Mouse (Mus musculus) CH12.LX (cell line): ENCODE measurements at regions not wholly inside any gene's neighbourhood (a gene's known extent, or its start where the extent isn't known, plus 50 kb on each side); places are given as distances from the start of the nearest gene placed in this dataset.

Experiments used
- DNase-seq: peaks from one replicate; pipeline ENCODE4 v3.0.0-alpha.2; 2013; ENCODE audit errors: extremely low read depth
- H3K27ac ChIP-seq: 2 replicates; pipeline ENCODE4 v1.5.1; 2012; ENCODE audit warnings: low read depth, mild to moderate bottlenecking, control low read depth, moderate library complexity; ENCODE audit not compliant: insufficient read depth
- H3K27me3 ChIP-seq: replicated peaks from 2 replicates; pipeline ENCODE3; 2012; ENCODE audit warnings: inconsistent platforms
- H3K36me3 ChIP-seq, 2 experiments: replicated peaks in 1 of 2; 2 replicates each; pipeline versions ENCODE3 to v1.6.1; 2012; ENCODE audit warnings: inconsistent platforms in 1 of 2, low read length in 1 of 2, mild to moderate bottlenecking in 1 of 2, mixed read lengths in 1 of 2, moderate library complexity in 1 of 2; ENCODE audit not compliant: control insufficient read depth in 1 of 2, insufficient read depth in 1 of 2
- H3K4me1 ChIP-seq, 2 experiments: 2 replicates each; pipeline ENCODE4 v1.6.1; 2012; ENCODE audit warnings: inconsistent platforms in 1 of 2, moderate library complexity in 1 of 2; ENCODE audit not compliant: insufficient read depth in 2 of 2, control insufficient read depth in 1 of 2
- H3K4me2 ChIP-seq: 2 replicates; pipeline ENCODE4 v1.6.1; 2012; ENCODE audit warnings: low read depth, mild to moderate bottlenecking, control low read depth; ENCODE audit not compliant: poor library complexity, insufficient read depth, severe bottlenecking
- H3K4me3 ChIP-seq, 3 experiments: fragments of 150-350 bp in 1 of 3; sonication (generic) in 1 of 3; replicated peaks in 1 of 3; 2 replicates each; pipeline versions ENCODE3 to v1.5.1; 2011 to 2012; ENCODE audit warnings: low read depth in 2 of 3, low read length in 2 of 3, mild to moderate bottlenecking in 2 of 3, moderate library complexity in 2 of 3, control low read depth in 1 of 3, improper control_type of control experiment in 1 of 3, inconsistent platforms in 1 of 3, mixed read lengths in 1 of 3; ENCODE audit not compliant: poor library complexity in 1 of 3
- H3K79me2 ChIP-seq: replicated peaks from 2 replicates; pipeline ENCODE4 v1.6.1; 2012; ENCODE audit warnings: mild to moderate bottlenecking, moderate library complexity; ENCODE audit not compliant: control insufficient read depth, poor library complexity, insufficient read depth, severe bottlenecking; ENCODE audit errors: extremely low read depth
- H3K9ac ChIP-seq: 2 replicates; pipeline ENCODE4 v1.6.1; 2012; ENCODE audit warnings: low read depth, mild to moderate bottlenecking, control low read depth, moderate library complexity; ENCODE audit not compliant: insufficient read depth
- H3K9me3 ChIP-seq: replicated peaks from 2 replicates; pipeline ENCODE3; 2012; ENCODE audit warnings: low read length, inconsistent platforms, mixed read lengths
- CHD1 ChIP-seq: IDR thresholded peaks from 2 replicates; pipeline ENCODE4 v1.6.1; 2012; ENCODE audit warnings: low read depth, low read length, improper control_type of control experiment, inconsistent platforms
- CTCF ChIP-seq, 2 experiments: IDR thresholded peaks in 1 of 2; conservative IDR thresholded peaks in 1 of 2; 2 replicates each; pipeline ENCODE4 v1.5.1; 2011 to 2012; ENCODE audit warnings: low read depth in 2 of 2, low read length in 2 of 2, improper control_type of control experiment in 1 of 2, inconsistent platforms in 1 of 2, mild to moderate bottlenecking in 1 of 2, moderate library complexity in 1 of 2
- E2F4 ChIP-seq: IDR thresholded peaks from 2 replicates; pipeline ENCODE4 v1.6.1; 2011; ENCODE audit warnings: low read depth, low read length, improper control_type of control experiment; ENCODE audit not compliant: insufficient replicate concordance
- EP300 ChIP-seq: IDR thresholded peaks from 2 replicates; pipeline ENCODE4 v1.6.1; 2011; ENCODE audit warnings: low read length, improper control_type of control experiment
- ETS1 ChIP-seq: conservative IDR thresholded peaks from 2 replicates; pipeline ENCODE4 v1.6.1; 2012; ENCODE audit warnings: low read depth, mild to moderate bottlenecking, inconsistent platforms, low read length, improper control_type of control experiment, moderate library complexity
- JUN ChIP-seq: IDR thresholded peaks from 2 replicates; pipeline ENCODE4 v1.6.1; 2011; ENCODE audit warnings: low read depth, mild to moderate bottlenecking, low read length, improper control_type of control experiment, moderate library complexity; ENCODE audit not compliant: insufficient read depth
- JUND ChIP-seq: conservative IDR thresholded peaks from 2 replicates; pipeline ENCODE4 v1.6.1; 2011; ENCODE audit warnings: low read depth, low read length, improper control_type of control experiment
- KAT2A ChIP-seq: IDR thresholded peaks from 2 replicates; pipeline ENCODE4 v1.6.1; 2012; ENCODE audit warnings: low read length, improper control_type of control experiment, inconsistent platforms; ENCODE audit not compliant: insufficient replicate concordance
- MAFK ChIP-seq: IDR thresholded peaks from 2 replicates; pipeline ENCODE4 v1.6.1; 2011; ENCODE audit warnings: low read length, improper control_type of control experiment; ENCODE audit not compliant: insufficient replicate concordance
- MAX ChIP-seq: IDR thresholded peaks from 2 replicates; pipeline ENCODE4 v1.6.1; 2011; ENCODE audit warnings: low read length, improper control_type of control experiment
- MEF2A ChIP-seq: IDR thresholded peaks from 2 replicates; pipeline ENCODE4 v1.6.1; 2014; ENCODE audit warnings: low read depth, mild to moderate bottlenecking, inconsistent platforms, low read length, improper control_type of control experiment, borderline replicate concordance
- MYC ChIP-seq: IDR thresholded peaks from 2 replicates; pipeline ENCODE4 v1.6.1; 2011; ENCODE audit warnings: low read depth, mild to moderate bottlenecking, improper control_type of control experiment, low read length
- NELFE ChIP-seq: IDR thresholded peaks from 2 replicates; pipeline ENCODE4 v1.6.1; 2011; ENCODE audit warnings: low read depth, low read length, improper control_type of control experiment
- POLR2A ChIP-seq: IDR thresholded peaks from 2 replicates; pipeline ENCODE4 v1.6.1; 2011; ENCODE audit warnings: low read depth, mild to moderate bottlenecking, improper control_type of control experiment, low read length
- POLR2AphosphoS2 ChIP-seq: IDR thresholded peaks from 2 replicates; pipeline ENCODE4 v1.6.1; 2011; ENCODE audit warnings: low read depth, low read length, improper control_type of control experiment
- RCOR1 ChIP-seq: conservative IDR thresholded peaks from 2 replicates; pipeline ENCODE4 v1.6.1; 2012; ENCODE audit warnings: low read depth, mild to moderate bottlenecking, inconsistent platforms, low read length, improper control_type of control experiment
- SIN3A ChIP-seq: IDR thresholded peaks from 2 replicates; pipeline ENCODE4 v1.6.1; 2012; ENCODE audit warnings: low read length, improper control_type of control experiment, inconsistent platforms
- USF1 ChIP-seq: IDR thresholded peaks from 2 replicates; pipeline ENCODE4 v1.6.1; 2014; ENCODE audit warnings: low read depth, mild to moderate bottlenecking, inconsistent platforms, low read length, improper control_type of control experiment
- ZC3H11A ChIP-seq: IDR thresholded peaks from 2 replicates; pipeline ENCODE4 v1.6.1; 2012; ENCODE audit warnings: low read depth, mild to moderate bottlenecking, inconsistent platforms, low read length, improper control_type of control experiment
- ZMIZ1 ChIP-seq: IDR thresholded peaks from 2 replicates; pipeline ENCODE4 v1.6.1; 2012; ENCODE audit warnings: low read depth, mild to moderate bottlenecking, inconsistent platforms, low read length, improper control_type of control experiment
- ZNF384 ChIP-seq: IDR thresholded peaks from 2 replicates; pipeline ENCODE4 v1.6.1; 2012; ENCODE audit warnings: low read depth, low read length, improper control_type of control experiment, inconsistent platforms
- dilution Hi-C: fragments of 300-500 bp; cut with MboI; formaldehyde crosslinking; loops from 2 replicates; pipeline ENCODE4 v1.14.3; 2020; ENCODE audit warnings: low sequenced_read_pairs; ENCODE audit not compliant: extremely low pct_unique_long_range_greater_than_20kb, extremely low pct_ligation_motif_present
- in situ Hi-C: fragments of 300-500 bp; cut with MboI; formaldehyde crosslinking; loops from 3 replicates; pipeline ENCODE4 v1.14.3; 2019; ENCODE audit warnings: low sequenced_read_pairs, low pct_ligation_motif_present, low pct_unique_long_range_greater_than_20kb, mixed read lengths

DNA sequence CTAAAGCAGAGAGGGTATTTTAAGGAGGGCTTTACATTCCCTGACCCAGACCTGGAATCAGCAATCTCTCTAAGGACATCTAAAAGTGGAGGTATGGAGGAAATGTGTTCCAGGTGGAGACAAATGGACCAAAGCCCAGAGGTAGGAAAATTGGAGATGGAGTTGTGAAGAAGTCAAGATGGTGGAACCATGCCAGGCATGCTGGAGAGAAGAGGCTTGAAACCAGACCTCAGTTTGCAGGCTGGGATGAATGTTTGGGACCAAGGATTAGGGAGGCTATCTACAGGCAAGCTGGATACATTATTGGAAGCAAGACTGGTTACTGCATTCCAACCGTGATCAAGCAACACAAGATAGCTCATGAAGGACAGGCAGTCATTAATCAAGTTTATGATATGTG lies 88.3 kb upstream of the Nckap5 start:
- in situ Hi-C loops = no loop called here
- H3K79me2 ChIP-seq = no peaks in the 10 kb centered on the region
- H3K9ac ChIP-seq = no peak overlapping the region
- no peak overlapping the region for H3K27ac ChIP-seq
- TF ChIP-seq MEF2A (no peak), USF1 (no peak), ZNF384 (no peak), EP300 (no peak), SIN3A (no peak), JUND (no peak), E2F4 (no peak), RCOR1 (no peak), NELFE (no peak), ETS1 (no peak), POLR2AphosphoS2 (no peak)
- H3K9me3 ChIP-seq = no peaks in the 10 kb centered on the region
- dilution Hi-C loops = no loop called here
- no peaks in the 10 kb centered on the region for H3K36me3 ChIP-seq
- no peak overlapping the region for H3K4me3 ChIP-seq
- no peak overlapping the region for H3K4me2 ChIP-seq
- peaks cover 65% of the 10 kb centered on the region for H3K27me3 ChIP-seq
- no peaks in the 10 kb centered on the region for H3K4me1 ChIP-seq
- no peak for DNase-seq

- no peaks in the 10 kb centered on the region for H3K4me1 ChIP-seq
- H3K27ac ChIP-seq = no peak overlapping the region
- H3K4me3 ChIP-seq = no peak overlapping the region
- H3K9me3 ChIP-seq = peaks cover 4% of the 10 kb centered on the region
- H3K4me2 ChIP-seq = no peak overlapping the region
- TF ChIP-seq USF1 = no peak
- no peak for TF ChIP-seq MAFK
- no peaks in the 10 kb centered on the region for H3K36me3 ChIP-seq
- in situ Hi-C loops = no loop called here
- H3K27me3 ChIP-seq = peaks cover 65% of the 10 kb centered on the region
- no peak for DNase-seq
- no peak overlapping the region for H3K9ac ChIP-seq
- dilution Hi-C loops = no loop called here
- no peaks in the 10 kb centered on the region for H3K79me2 ChIP-seq
Measured at GRCm38 (mm10) chr1:126917872-126918271, 87.3 kb upstream of the Nckap5 start.

- TF ChIP-seq MAX (no peak), CTCF (conservative IDR thresholded peaks at IDR 0.05 in 1 of 2, IDR thresholded peaks at IDR 0.05 in 1 of 2; ENCODE audit: low read depth in 2 of 2, low read length in 2 of 2) (no peak), USF1 (no peak), JUN (no peak), POLR2A (no peak), ZC3H11A (no peak), ZMIZ1 (no peak), POLR2AphosphoS2 (no peak), ETS1 (no peak), KAT2A (no peak), MYC (no peak), CHD1 (no peak), E2F4 (no peak)
- no peak overlapping the region for H3K4me3 ChIP-seq
- no peak for DNase-seq
- H3K27me3 ChIP-seq = peaks cover 67% of the 10 kb centered on the region
- H3K4me2 ChIP-seq = no peak overlapping the region
- dilution Hi-C loops = no loop called here
- H3K9ac ChIP-seq = no peak overlapping the region
- H3K36me3 ChIP-seq = no peaks in the 10 kb centered on the region
- H3K27ac ChIP-seq = no peak overlapping the region
- H3K4me1 ChIP-seq = no peaks in the 10 kb centered on the region
- in situ Hi-C loops = no loop called here
- H3K79me2 ChIP-seq = no peaks in the 10 kb centered on the region
- H3K9me3 ChIP-seq = peaks cover 4% of the 10 kb centered on the region
Measured at GRCm38 (mm10) chr1:126916369-126916768, 85.8 kb upstream of the Nckap5 start.
